Mouse (Mus musculus) CH12.LX (cell line): ENCODE results near the gene Nrxn3. TPM values are rescaled to one million over a fixed set of nuclear protein-coding genes. Genes with fewer than 3 reads are reported as not detected.
A peak's percentile ranks its signal among the peaks of the same experiment; 100 is the strongest.

Experiments
- DNase-seq: peaks from one replicate; pipeline ENCODE4 v3.0.0-alpha.2; 2013; ENCODE audit errors: extremely low read depth
- H3K27ac ChIP-seq: 2 replicates; pipeline ENCODE4 v1.5.1; 2012; ENCODE audit warnings: low read depth, mild to moderate bottlenecking, control low read depth, moderate library complexity; ENCODE audit not compliant: insufficient read depth
- H3K27me3 ChIP-seq: replicated peaks from 2 replicates; pipeline ENCODE3; 2012; ENCODE audit warnings: inconsistent platforms
- H3K36me3 ChIP-seq, 2 experiments: replicated peaks in 1 of 2; 2 replicates each; pipeline versions ENCODE3 to v1.6.1; 2012; ENCODE audit warnings: inconsistent platforms in 1 of 2, low read length in 1 of 2, mild to moderate bottlenecking in 1 of 2, mixed read lengths in 1 of 2, moderate library complexity in 1 of 2; ENCODE audit not compliant: control insufficient read depth in 1 of 2, insufficient read depth in 1 of 2
- H3K4me1 ChIP-seq, 2 experiments: 2 replicates each; pipeline ENCODE4 v1.6.1; 2012; ENCODE audit warnings: inconsistent platforms in 1 of 2, moderate library complexity in 1 of 2; ENCODE audit not compliant: insufficient read depth in 2 of 2, control insufficient read depth in 1 of 2
- H3K4me2 ChIP-seq: 2 replicates; pipeline ENCODE4 v1.6.1; 2012; ENCODE audit warnings: low read depth, mild to moderate bottlenecking, control low read depth; ENCODE audit not compliant: poor library complexity, insufficient read depth, severe bottlenecking
- H3K4me3 ChIP-seq, 3 experiments: fragments of 150-350 bp in 1 of 3; sonication (generic) in 1 of 3; replicated peaks in 1 of 3; 2 replicates each; pipeline versions ENCODE3 to v1.5.1; 2011 to 2012; ENCODE audit warnings: low read depth in 2 of 3, low read length in 2 of 3, mild to moderate bottlenecking in 2 of 3, moderate library complexity in 2 of 3, control low read depth in 1 of 3, improper control_type of control experiment in 1 of 3, inconsistent platforms in 1 of 3, mixed read lengths in 1 of 3; ENCODE audit not compliant: poor library complexity in 1 of 3
- H3K79me2 ChIP-seq: replicated peaks from 2 replicates; pipeline ENCODE4 v1.6.1; 2012; ENCODE audit warnings: mild to moderate bottlenecking, moderate library complexity; ENCODE audit not compliant: control insufficient read depth, poor library complexity, insufficient read depth, severe bottlenecking; ENCODE audit errors: extremely low read depth
- H3K9ac ChIP-seq: 2 replicates; pipeline ENCODE4 v1.6.1; 2012; ENCODE audit warnings: low read depth, mild to moderate bottlenecking, control low read depth, moderate library complexity; ENCODE audit not compliant: insufficient read depth
- H3K9me3 ChIP-seq: replicated peaks from 2 replicates; pipeline ENCODE3; 2012; ENCODE audit warnings: low read length, inconsistent platforms, mixed read lengths
- CHD2 ChIP-seq: IDR thresholded peaks from 2 replicates; pipeline ENCODE4 v1.6.1; 2011; ENCODE audit warnings: low read length, improper control_type of control experiment
- CTCF ChIP-seq, 2 experiments: IDR thresholded peaks in 1 of 2; conservative IDR thresholded peaks in 1 of 2; 2 replicates each; pipeline ENCODE4 v1.5.1; 2011 to 2012; ENCODE audit warnings: low read depth in 2 of 2, low read length in 2 of 2, improper control_type of control experiment in 1 of 2, inconsistent platforms in 1 of 2, mild to moderate bottlenecking in 1 of 2, moderate library complexity in 1 of 2
- ELF1 ChIP-seq: IDR thresholded peaks from 2 replicates; pipeline ENCODE4 v1.6.1; 2014; ENCODE audit warnings: low read depth, mild to moderate bottlenecking, inconsistent platforms, low read length, improper control_type of control experiment
- EP300 ChIP-seq: IDR thresholded peaks from 2 replicates; pipeline ENCODE4 v1.6.1; 2011; ENCODE audit warnings: low read length, improper control_type of control experiment
- GABPA ChIP-seq: IDR thresholded peaks from 2 replicates; pipeline ENCODE4 v1.6.1; 2012; ENCODE audit warnings: low read depth, low read length, improper control_type of control experiment, inconsistent platforms; ENCODE audit not compliant: insufficient replicate concordance
- IRF4 ChIP-seq: IDR thresholded peaks from 2 replicates; pipeline ENCODE4 v1.6.1; 2014; ENCODE audit warnings: low read depth, mild to moderate bottlenecking, inconsistent platforms, low read length, improper control_type of control experiment
- KAT2A ChIP-seq: IDR thresholded peaks from 2 replicates; pipeline ENCODE4 v1.6.1; 2012; ENCODE audit warnings: low read length, improper control_type of control experiment, inconsistent platforms; ENCODE audit not compliant: insufficient replicate concordance
- MAZ ChIP-seq: IDR thresholded peaks from 2 replicates; pipeline ENCODE4 v1.6.1; 2012; ENCODE audit warnings: low read depth, mild to moderate bottlenecking, inconsistent platforms, low read length, improper control_type of control experiment, moderate library complexity
- MXI1 ChIP-seq: IDR thresholded peaks from 2 replicates; pipeline ENCODE4 v1.6.1; 2011; ENCODE audit warnings: mild to moderate bottlenecking, low read depth, low read length, improper control_type of control experiment
- MYC ChIP-seq: IDR thresholded peaks from 2 replicates; pipeline ENCODE4 v1.6.1; 2011; ENCODE audit warnings: low read depth, mild to moderate bottlenecking, improper control_type of control experiment, low read length
- NELFE ChIP-seq: IDR thresholded peaks from 2 replicates; pipeline ENCODE4 v1.6.1; 2011; ENCODE audit warnings: low read depth, low read length, improper control_type of control experiment
- NRF1 ChIP-seq: IDR thresholded peaks from 2 replicates; pipeline ENCODE4 v1.6.1; 2014; ENCODE audit warnings: low read depth, mild to moderate bottlenecking, inconsistent platforms, low read length, improper control_type of control experiment, moderate library complexity
- PAX5 ChIP-seq: IDR thresholded peaks from 2 replicates; pipeline ENCODE4 v1.6.1; 2012; ENCODE audit warnings: low read length, inconsistent platforms, mixed read lengths
- POLR2A ChIP-seq: IDR thresholded peaks from 2 replicates; pipeline ENCODE4 v1.6.1; 2011; ENCODE audit warnings: low read depth, mild to moderate bottlenecking, improper control_type of control experiment, low read length
- RAD21 ChIP-seq: IDR thresholded peaks from 2 replicates; pipeline ENCODE4 v1.6.1; 2011; ENCODE audit warnings: low read depth, mild to moderate bottlenecking, low read length, improper control_type of control experiment, moderate library complexity
- RCOR1 ChIP-seq: conservative IDR thresholded peaks from 2 replicates; pipeline ENCODE4 v1.6.1; 2012; ENCODE audit warnings: low read depth, mild to moderate bottlenecking, inconsistent platforms, low read length, improper control_type of control experiment
- SMC3 ChIP-seq: IDR thresholded peaks from 2 replicates; pipeline ENCODE4 v1.6.1; 2011; ENCODE audit warnings: low read depth, low read length, improper control_type of control experiment
- ZC3H11A ChIP-seq: IDR thresholded peaks from 2 replicates; pipeline ENCODE4 v1.6.1; 2012; ENCODE audit warnings: low read depth, mild to moderate bottlenecking, inconsistent platforms, low read length, improper control_type of control experiment
- ZKSCAN1 ChIP-seq: IDR thresholded peaks from 2 replicates; pipeline ENCODE4 v1.6.1; 2012; ENCODE audit warnings: low read depth, inconsistent platforms, low read length, improper control_type of control experiment, borderline replicate concordance
- ZMIZ1 ChIP-seq: IDR thresholded peaks from 2 replicates; pipeline ENCODE4 v1.6.1; 2012; ENCODE audit warnings: low read depth, mild to moderate bottlenecking, inconsistent platforms, low read length, improper control_type of control experiment
- ZNF384 ChIP-seq: IDR thresholded peaks from 2 replicates; pipeline ENCODE4 v1.6.1; 2012; ENCODE audit warnings: low read depth, low read length, improper control_type of control experiment, inconsistent platforms
- dilution Hi-C: fragments of 300-500 bp; cut with MboI; formaldehyde crosslinking; loops from 2 replicates; pipeline ENCODE4 v1.14.3; 2020; ENCODE audit warnings: low sequenced_read_pairs; ENCODE audit not compliant: extremely low pct_unique_long_range_greater_than_20kb, extremely low pct_ligation_motif_present
- in situ Hi-C: fragments of 300-500 bp; cut with MboI; formaldehyde crosslinking; loops from 3 replicates; pipeline ENCODE4 v1.14.3; 2019; ENCODE audit warnings: low sequenced_read_pairs, low pct_ligation_motif_present, low pct_unique_long_range_greater_than_20kb, mixed read lengths
- polyA plus RNA-seq: library from polyadenylated mRNA; unstranded; fragments of >175 nt; gene quantifications from 2 replicates; pipeline ENCODE4 v1.2.1, GENCODE M21; 2012; ENCODE audit warnings: low read depth; ENCODE audit not compliant: insufficient read length
- total RNA-seq, 2 experiments: library from RNA; depleted of rRNA; stranded (reverse); fragments of 300-350 nt in 1 of 2; fragments of >200 nt in 1 of 2; gene quantifications; 2 replicates each; pipeline ENCODE4 v1.2.3; 2012 to 2014

Gene Nrxn3
- total and polyA plus RNA-seq, 3 experiments, result 0.04 to 0.17 (median 0.09) TPM

DNA sequence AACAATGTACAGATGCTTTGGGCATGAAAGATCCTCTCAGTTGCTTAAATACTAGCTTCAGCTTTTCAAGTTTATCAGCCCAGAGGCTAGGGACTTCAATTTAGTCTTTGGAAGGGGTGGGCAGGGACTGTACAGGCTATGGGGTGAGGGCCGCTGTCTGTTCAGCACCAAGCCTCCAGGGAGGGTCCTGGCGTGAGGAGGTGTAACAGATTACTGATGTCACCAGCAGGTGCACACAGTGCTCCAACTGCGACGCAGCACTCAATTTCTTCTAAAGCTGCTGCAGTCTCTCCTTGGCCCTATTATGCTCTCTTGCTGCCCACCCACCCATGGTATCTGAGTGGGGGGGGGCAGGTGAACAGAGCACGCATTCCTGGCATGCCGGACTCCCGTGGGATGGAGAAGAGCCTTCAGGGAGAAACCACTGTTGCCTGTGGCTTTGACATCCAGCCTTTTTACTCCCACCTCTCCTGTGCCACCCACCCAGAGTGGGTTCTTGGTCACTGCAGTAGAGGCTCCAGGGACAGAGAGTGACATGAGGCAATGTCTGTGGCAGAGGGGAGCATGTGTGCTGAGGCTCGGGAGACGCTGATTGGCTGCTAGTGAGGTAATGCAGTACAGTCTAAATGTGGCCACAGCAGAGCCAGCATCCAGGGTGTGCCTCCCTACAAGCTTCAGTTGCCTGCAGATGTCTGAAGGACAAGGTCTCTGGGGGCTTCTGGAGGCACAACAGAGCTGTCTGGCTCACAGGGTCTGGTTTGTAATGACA lies 406.6 kb downstream of the Nrxn3 start:
- DNase-seq, result no peak
- dilution Hi-C loops (no loop called here), in situ Hi-C loops (no loop called here)
- no peak overlapping the region for H3K4me2 ChIP-seq
- no peaks in the 10 kb centered on the region for H3K79me2 ChIP-seq
- no peak overlapping the region for H3K27ac ChIP-seq
- H3K4me1 ChIP-seq, result peaks cover 0 to 4% of the 10 kb centered on the region in 2 experiments; a peak in 1 of 4 replicates
- H3K27me3 ChIP-seq, result no peaks in the 10 kb centered on the region
- H3K9ac ChIP-seq, result no peak overlapping the region
- no peak overlapping the region for H3K4me3 ChIP-seq
- TF ChIP-seq EP300 (no peak), RCOR1 (no peak), GABPA (no peak), CTCF (conservative IDR thresholded peaks at IDR 0.05 in 1 of 2, IDR thresholded peaks at IDR 0.05 in 1 of 2; ENCODE audit: low read depth in 2 of 2, low read length in 2 of 2) (no peak), NRF1 (no peak), NELFE (no peak), POLR2A (no peak)
- H3K9me3 ChIP-seq, result no peaks in the 10 kb centered on the region
- H3K36me3 ChIP-seq, result no peaks in the 10 kb centered on the region

DNA sequence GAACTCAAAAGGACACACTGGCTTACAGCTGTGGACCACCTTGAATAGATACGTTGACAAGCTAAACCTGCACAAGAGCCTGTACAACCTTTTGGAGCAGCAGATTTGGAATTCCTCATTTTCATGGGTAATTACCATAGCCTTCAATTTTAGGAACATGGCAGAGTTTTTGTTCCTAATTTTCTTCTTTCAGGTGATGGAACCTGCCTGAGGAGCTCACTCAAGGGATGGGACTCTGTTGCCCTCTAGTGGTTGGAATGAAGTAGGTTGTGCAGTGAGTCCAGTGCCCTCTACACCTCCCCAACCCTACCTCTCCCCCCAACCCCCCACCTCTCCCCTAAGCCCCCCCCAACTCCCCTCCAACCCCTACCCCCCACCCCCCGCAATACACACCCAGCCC lies 411.7 kb downstream of the Nrxn3 start:
- no peak overlapping the region for H3K27ac ChIP-seq
- no peak overlapping the region for H3K9ac ChIP-seq
- dilution Hi-C loops, result no loop called here

DNA sequence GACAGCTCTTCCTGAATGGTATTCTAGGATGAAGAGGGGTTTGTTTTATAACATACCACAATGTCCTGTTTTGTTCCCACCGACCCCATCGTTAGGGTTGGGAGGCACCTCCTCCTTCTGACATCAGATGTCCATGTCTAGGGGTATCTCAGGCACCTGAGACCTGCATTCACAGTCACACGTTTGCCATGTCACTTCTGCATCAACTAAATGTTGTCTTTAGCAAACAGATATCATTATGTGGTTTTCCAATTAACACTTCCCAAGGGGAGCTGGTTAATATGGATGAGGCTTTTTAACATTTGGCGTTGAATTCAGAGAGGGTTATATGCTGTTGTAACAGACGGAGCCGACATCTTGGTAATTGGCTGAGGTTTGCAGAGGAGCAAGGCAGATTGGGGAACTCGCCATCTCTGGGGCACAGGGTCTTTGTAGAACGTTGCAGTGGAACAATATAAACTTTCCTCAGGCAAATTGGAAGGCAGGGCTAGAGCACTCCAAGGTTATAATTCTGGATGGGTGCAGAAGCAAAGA lies 412.2 kb downstream of the Nrxn3 start:
- Histone ChIP-seq H3K79me2 (no peaks in the 10 kb centered on the region), H3K4me2 (no peak overlapping the region), H3K27me3 (no peaks in the 10 kb centered on the region), H3K4me3 (no peak overlapping the region), H3K36me3 (no peaks in the 10 kb centered on the region), H3K9ac (no peak overlapping the region), H3K27ac (no peak overlapping the region), H3K9me3 (no peaks in the 10 kb centered on the region), H3K4me1 (no peaks in the 10 kb centered on the region; a peak in 1 of 4 replicates)
- no peak for DNase-seq
- dilution Hi-C loops, result no loop called here
- TF ChIP-seq RAD21 (no peak), ZMIZ1 (no peak), EP300 (no peak), IRF4 (no peak), CHD2 (no peak), SMC3 (no peak), MXI1 (no peak), ZKSCAN1 (no peak), MYC (no peak), KAT2A (no peak), PAX5 (no peak), MAZ (no peak), NELFE (no peak)
- in situ Hi-C loops, result no loop called here

More for the DNA sequence above, 411.7 kb downstream of the Nrxn3 start:
- DNase-seq, result peak; percentile 66
- H3K27me3 ChIP-seq, result no peaks in the 10 kb centered on the region
- no peaks in the 10 kb centered on the region for H3K79me2 ChIP-seq
- H3K4me3 ChIP-seq, result no peak overlapping the region
- H3K9me3 ChIP-seq, result no peaks in the 10 kb centered on the region
- H3K36me3 ChIP-seq, result no peaks in the 10 kb centered on the region
- TF ChIP-seq EP300, result no peak
- TF ChIP-seq CTCF (conservative IDR thresholded peaks at IDR 0.05 in 1 of 2, IDR thresholded peaks at IDR 0.05 in 1 of 2; ENCODE audit: low read depth in 2 of 2, low read length in 2 of 2), result peak; percentile 64 to 81
- TF ChIP-seq ELF1, result no peak
- TF ChIP-seq RAD21, result peak; percentile 83
- peak; percentile 65 for TF ChIP-seq SMC3
- TF ChIP-seq MAZ, result no peak
- TF ChIP-seq ZC3H11A, result 0 out of 2 replicates have a peak, but pooled peaks have one; percentile 7
- TF ChIP-seq IRF4, result 0 out of 2 replicates have a peak, but pooled peaks have one; percentile 5
- no peak for TF ChIP-seq ZNF384
- H3K4me1 ChIP-seq, result peaks cover 0 to 3% of the 10 kb centered on the region in 2 experiments; a peak in 1 of 4 replicates
- in situ Hi-C loops, result no loop called here
- H3K4me2 ChIP-seq, result no peak overlapping the region
